Mouse (Mus musculus) T-helper 17 cell (primary cell): ENCODE results near the gene Rubcnl.

Experiments
- in situ Hi-C, 2 experiments: fragments of 300-600 bp; cut with MboI, MseI; formaldehyde crosslinking; loops; 1 replicate in 1 of 2; 2 replicates in 1 of 2; pipeline ENCODE4 v1.15.1; 2025; ENCODE audit warnings: high pct_unique_total_duplicates in 2 of 2

Rubcnl gene

GRCm38 (mm10) chr14:75065211-75065610, 49.4 kb downstream of the Rubcnl start:
- in situ Hi-C loops, result no loop called here

- in situ Hi-C loops, result no loop called here
These were observed 52.7 kb downstream of the Rubcnl start for GRCm38 (mm10) chr14:75068430-75069112.

- in situ Hi-C loops, result no loop called here
These were observed 53.6 kb downstream of the Rubcnl start for GRCm38 (mm10) chr14:75069356-75069979.

- in situ Hi-C loops, result loop anchor here in 1 of 2 experiments (5.0 kb wide), 1 partner anchor 101 kb away; no protein-coding TSS in a partner anchor
These were observed 55.3 kb downstream of the Rubcnl start for GRCm38 (mm10) chr14:75071091-75071490.

- in situ Hi-C loops, result loop anchor here in 1 of 2 experiments (5.0 kb wide), 1 partner anchor 42 kb away; no protein-coding TSS in a partner anchor
These were observed 59.7 kb downstream of the Rubcnl start for GRCm38 (mm10) chr14:75075299-75076180.

- in situ Hi-C loops, result loop anchor here in 1 of 2 experiments (5.0 kb wide), 1 partner anchor 39 kb away; no protein-coding TSS in a partner anchor
These were observed 62.1 kb downstream of the Rubcnl start for GRCm38 (mm10) chr14:75077946-75078345.
